Mouse (Mus musculus): ENCODE measurements around the gene Evx2.
A peak's percentile ranks its signal among the peaks of the same experiment; 100 is the strongest.

Gene Evx2

GRCm38 (mm10) chr2:74659507-74660005, at the start of gene Evx2:
TSS of gene Evx2 (minus strand) at chr2:74659557.
- DNase-seq (ENCODE audit: low read depth, low spot score), result peak; percentile 19

GRCm38 (mm10) chr2:74708676-74709075, 49.3 kb upstream of the Evx2 start:
- DNase-seq (ENCODE audit: low read depth, low spot score), result no peak

- DNase-seq (ENCODE audit: low read depth, low spot score), result no peak
Observed at GRCm38 (mm10) chr2:74707599-74707998, 48.2 kb upstream of the Evx2 start.

DNA sequence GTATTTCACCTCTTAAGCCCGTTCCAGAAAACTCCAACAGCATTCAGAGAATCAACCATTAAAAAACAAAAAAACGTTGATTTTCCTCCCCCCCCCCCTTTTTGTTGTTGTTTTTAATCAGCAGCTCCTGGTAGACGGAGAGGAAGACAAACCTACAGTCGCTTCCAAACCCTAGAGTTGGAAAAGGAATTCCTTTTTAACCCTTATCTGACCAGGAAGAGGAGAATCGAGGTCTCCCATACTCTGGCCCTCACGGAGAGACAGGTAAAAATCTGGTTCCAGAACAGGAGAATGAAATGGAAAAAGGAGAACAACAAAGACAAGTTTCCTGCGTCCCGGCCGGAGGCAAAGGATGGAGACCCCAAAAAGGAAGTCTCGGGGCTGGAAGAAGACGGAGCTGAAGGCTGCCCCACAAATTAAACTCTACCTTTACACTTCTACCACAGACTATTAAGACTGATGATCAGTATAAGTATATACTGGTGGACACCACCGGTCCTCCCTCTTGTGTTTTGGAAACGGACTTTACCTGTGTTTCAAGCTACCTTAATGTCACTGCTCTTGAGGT, 47.1 kb upstream of the Evx2 start:
- no peak for DNase-seq (ENCODE audit: low read depth, low spot score)

- DNase-seq (ENCODE audit: low read depth, low spot score), result no peak
Observed at GRCm38 (mm10) chr2:74705467-74706089, 46.2 kb upstream of the Evx2 start.

GRCm38 (mm10) chr2:74704999-74705466, 45.7 kb upstream of the Evx2 start:
- no peak for DNase-seq (ENCODE audit: low read depth, low spot score)

DNA sequence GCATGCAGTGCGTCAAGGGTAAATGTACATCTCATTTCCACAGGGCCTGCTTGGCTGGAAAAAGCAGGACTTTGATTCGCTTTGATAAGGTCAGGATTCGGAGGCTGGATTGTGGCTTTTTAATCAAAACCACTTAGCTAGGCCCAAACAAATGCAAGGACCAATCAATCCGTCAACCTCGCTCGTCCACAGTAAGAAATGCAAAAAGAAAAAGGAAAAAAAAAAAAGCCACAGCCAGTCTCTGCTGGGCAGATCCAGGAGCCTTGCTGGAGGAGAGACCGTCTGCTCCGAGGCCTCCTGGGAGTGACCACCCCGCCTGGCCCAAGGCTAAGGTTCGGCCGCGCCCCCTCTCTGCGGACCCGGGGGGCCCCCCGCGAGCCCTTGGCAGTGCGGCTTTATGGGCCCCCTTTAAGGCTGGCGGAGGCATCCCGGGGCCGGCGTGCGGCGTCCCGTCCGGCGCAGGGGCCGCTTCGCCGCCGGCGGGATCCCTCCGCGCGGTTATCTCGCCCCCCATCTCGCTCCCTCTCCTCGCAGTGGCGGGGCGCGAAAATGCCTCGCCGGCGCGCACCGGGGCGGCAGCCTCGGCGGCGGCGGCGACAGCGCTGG, 45.1 kb upstream of the Evx2 start, which contains the start of gene Hoxd8:
Gene Hoxd8, plus strand, starts transcription at position 223 of the 606 bp plus-strand sequence.
- DNase-seq (ENCODE audit: low read depth, low spot score), result peak; percentile 67

GRCm38 (mm10) chr2:74703720-74704392, 44.5 kb upstream of the Evx2 start:
- DNase-seq (ENCODE audit: low read depth, low spot score), result no peak

DNA sequence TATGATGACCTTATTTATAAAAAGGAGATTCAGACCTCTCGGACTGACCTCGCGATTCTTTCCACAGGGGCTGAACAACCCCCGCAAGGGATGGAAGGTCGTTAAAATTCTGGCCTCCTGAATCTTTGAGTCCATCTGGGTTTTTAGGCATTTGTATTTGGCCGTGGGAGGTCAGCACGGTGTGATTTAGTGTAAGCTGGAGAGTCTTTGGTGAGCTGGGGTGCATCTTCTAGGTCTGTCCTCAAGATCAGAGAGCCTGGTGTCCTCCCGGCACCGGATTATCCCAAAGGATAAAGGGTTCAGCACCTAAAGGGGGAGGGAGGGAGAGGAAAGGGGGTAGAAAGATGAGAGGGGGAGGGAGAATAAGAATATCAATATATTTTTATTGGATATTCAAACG, 44.0 kb upstream of the Evx2 start:
- no peak for DNase-seq (ENCODE audit: low read depth, low spot score)

GRCm38 (mm10) chr2:74702820-74703219, 43.5 kb upstream of the Evx2 start:
- DNase-seq (ENCODE audit: low read depth, low spot score), result no peak

DNA sequence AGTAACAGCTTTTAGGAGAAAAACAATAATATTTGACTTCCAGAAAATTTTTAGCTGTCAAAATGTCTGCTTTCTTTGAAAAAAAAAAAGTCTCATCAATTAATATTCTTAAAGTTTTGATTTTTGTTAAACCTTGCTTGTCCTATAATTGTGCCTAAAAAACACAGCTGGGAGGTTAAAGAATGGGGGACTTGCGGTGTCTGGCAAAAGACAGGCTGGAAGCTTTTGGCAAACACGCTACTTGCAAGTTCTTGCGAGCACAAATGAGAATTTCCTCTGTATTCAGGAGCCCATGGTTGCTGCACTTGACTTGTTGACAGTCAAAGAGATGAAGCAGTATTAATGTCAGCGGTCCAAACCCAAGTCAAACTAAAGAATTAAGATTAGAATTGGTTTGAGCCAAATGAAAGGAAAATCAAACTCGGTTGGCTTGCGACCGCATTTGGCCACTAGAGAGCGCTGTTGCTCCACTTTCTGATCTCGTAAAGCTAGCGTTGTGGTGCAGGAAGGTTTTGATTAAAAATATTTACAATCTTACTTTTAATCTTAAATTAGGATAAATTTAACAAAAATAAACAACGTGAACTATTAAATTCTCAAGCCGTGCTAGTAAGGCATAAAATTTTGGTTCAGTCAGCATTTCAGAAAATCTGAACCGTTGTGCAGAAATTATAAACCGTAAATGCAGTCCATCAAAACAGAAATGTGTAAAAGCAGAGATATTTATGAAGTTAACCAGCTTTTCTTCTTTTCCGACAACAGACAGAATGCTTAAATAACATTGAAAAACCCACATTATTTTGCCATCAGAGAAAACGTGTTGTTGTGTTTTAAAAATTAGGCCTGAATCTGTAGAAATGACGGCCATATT, 42.8 kb upstream of the Evx2 start:
- peak; percentile 60 for DNase-seq (ENCODE audit: low read depth, low spot score)

GRCm38 (mm10) chr2:74700546-74701112, 41.3 kb upstream of the Evx2 start:
- no peak for DNase-seq (ENCODE audit: low read depth, low spot score)

GRCm38 (mm10) chr2:74699664-74700545, 40.5 kb upstream of the Evx2 start:
- peak; percentile 66 for DNase-seq (ENCODE audit: low read depth, low spot score)

DNA sequence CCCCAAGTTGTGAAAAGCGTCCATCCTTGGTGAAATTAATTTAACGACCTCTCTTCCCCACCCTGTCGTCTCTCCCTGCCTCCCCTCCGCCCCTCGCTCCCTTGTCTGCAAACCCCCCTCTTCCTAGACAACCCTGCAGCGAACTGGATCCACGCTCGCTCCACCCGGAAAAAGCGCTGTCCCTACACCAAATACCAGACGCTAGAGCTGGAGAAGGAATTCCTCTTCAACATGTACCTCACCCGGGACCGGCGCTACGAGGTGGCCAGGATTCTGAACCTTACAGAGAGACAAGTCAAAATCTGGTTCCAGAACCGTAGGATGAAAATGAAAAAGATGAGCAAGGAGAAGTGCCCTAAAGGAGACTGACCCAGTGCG, 39.7 kb upstream of the Evx2 start:
- DNase-seq (ENCODE audit: low read depth, low spot score), result no peak

DNA sequence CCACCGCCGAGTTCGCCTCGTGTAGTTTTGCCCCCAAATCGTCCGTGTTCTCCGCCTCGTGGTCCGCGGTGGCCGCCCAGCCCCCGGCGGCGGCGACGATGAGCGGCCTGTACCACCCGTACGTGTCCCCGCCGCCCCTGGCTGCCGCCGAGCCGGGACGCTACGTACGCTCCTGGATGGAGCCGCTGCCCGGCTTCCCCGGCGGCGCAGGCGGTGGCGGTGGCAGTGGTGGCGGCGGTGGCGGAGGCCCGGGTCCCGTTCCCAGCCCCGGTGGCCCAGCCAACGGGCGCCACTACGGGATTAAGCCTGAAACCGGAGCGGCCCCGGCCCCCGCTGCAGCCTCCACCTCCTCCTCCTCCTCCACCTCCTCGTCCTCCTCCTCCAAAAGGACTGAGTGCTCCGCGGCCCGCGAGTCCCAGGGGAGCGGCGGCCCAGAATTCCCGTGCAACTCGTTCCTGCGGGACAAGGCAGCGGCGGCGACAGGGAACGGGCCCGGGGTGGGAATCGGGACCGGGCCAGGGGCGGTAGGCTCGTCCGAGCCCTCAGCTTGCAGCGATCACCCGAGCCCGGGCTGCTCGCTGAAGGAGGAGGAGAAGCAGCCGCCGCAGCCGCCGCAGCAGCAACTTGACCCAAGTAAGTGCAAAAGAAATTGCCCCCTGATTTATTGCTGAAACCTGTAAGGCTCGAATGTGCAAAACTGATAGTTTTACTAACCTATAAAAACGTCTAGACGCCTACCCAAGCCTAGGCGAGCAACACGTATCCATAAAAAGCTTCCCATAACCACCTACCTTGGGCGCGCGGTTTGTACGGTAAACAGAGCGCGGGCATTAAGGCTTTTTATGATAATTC, 39.1 kb upstream of the Evx2 start:
- DNase-seq (ENCODE audit: low read depth, low spot score), result no peak

DNA sequence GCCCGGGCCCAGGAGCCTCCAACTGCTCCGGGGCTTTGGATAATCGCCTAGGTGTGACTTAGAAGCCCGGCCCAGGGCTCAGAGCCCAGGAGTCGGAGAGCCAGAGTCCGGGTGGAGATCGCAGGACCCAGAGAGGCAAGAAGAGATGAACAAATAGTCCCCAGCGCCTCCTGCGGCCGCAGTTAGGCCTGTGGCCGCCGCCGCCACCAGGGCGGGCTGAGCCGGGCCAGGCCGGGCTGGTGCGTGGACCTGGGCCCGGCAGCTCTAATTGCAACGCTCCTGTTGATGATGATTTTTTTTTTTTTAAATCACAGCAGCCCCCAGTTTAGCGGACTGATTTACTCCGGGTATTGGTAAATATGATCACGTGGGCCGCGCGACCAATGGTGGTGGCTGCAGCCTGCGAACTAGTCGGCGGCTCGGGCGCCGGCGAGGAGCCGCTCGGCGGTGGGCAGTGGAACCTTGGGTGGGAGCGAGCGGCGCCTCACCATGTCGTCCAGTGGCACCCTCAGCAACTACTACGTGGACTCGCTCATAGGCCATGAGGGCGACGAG, 38.3 kb upstream of the Evx2 start, which contains the start of gene Hoxd9:
Gene Hoxd9, plus strand, starts transcription at position 161 of the 555 bp plus-strand sequence.
- DNase-seq (ENCODE audit: low read depth, low spot score), result peak; percentile 62

DNA sequence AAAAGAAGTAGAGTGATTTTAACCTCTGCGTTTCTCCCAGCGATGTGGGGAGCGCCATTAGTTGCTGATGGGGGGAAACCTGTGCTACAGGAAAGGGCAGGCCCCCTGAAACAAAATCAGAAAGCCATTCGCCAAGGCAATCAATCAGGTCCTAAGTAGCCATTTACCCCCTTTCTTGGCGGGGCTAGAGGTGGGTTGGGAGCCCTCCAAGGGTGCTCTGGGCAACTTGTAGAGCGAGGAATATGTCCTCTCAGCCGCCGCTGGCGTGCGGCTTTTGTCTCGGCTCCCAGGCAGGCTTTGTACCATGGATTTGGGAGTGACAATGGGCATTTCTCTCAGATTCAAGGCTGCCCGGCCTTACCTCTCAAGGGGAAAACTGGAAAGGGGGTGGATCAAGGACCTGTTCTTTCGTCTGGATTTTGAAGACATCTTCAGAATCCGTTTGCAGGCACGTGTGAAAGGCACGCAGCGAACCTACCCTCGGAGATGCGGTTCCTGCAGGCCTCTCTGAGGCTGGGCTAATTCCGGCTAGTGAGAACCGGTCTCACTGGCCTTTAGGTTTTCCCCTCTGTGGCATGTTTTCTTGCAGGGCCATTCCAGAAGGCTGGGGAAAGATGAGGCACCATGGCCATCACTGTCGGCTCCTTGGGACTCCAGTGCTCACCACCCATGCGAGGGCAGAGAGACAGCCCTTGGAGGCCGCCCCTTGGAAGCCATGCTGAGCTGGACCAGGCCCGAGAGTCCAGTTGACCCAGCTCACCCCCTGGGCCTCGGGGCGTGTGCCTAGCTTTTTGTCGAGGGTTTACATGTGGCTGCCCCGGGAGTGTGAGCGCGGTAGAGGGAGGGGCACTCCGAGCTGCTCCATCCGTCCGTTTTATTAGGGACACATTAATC, 37.3 kb upstream of the Evx2 start:
- no peak for DNase-seq (ENCODE audit: low read depth, low spot score)

Measured in ES-CJ7 (cell line).